Mouse (Mus musculus) T-cell, adult 2 months (primary cell): Measurements from ENCODE around the gene Efna5.

Experiments
- DNase-seq: peaks from one replicate; pipeline ENCODE4 v3.0.0; 2022; ENCODE audit warnings: low spot score

The Efna5 gene

GRCm38 (mm10) chr17:62853741-62854140 is 27.4 kb downstream of the Efna5 start:
- no peak for DNase-seq

GRCm38 (mm10) chr17:62852822-62853608 is 28.1 kb downstream of the Efna5 start:
- no peak for DNase-seq

- DNase-seq, result no peak
Measured at GRCm38 (mm10) chr17:62851268-62851667, 29.8 kb downstream of the Efna5 start.

GRCm38 (mm10) chr17:62850603-62851002 is 30.5 kb downstream of the Efna5 start:
- DNase-seq, result no peak

GRCm38 (mm10) chr17:62849676-62850075 is 31.4 kb downstream of the Efna5 start:
- no peak for DNase-seq

GRCm38 (mm10) chr17:62845656-62846055 is 35.5 kb downstream of the Efna5 start:
- DNase-seq, result no peak

- no peak for DNase-seq
Measured at GRCm38 (mm10) chr17:62844329-62844728, 36.8 kb downstream of the Efna5 start.

- no peak for DNase-seq
Measured at GRCm38 (mm10) chr17:62837336-62837735, 43.8 kb downstream of the Efna5 start.

- no peak for DNase-seq
Measured at GRCm38 (mm10) chr17:62836598-62837106, 44.5 kb downstream of the Efna5 start.

GRCm38 (mm10) chr17:62832550-62833127 is 48.5 kb downstream of the Efna5 start:
- no peak for DNase-seq

- no peak for DNase-seq
Measured at GRCm38 (mm10) chr17:62827549-62827948, 53.6 kb downstream of the Efna5 start.

GRCm38 (mm10) chr17:62821219-62821618 is 59.9 kb downstream of the Efna5 start:
- no peak for DNase-seq

GRCm38 (mm10) chr17:62819931-62820330 is 61.2 kb downstream of the Efna5 start:
- DNase-seq, result no peak

GRCm38 (mm10) chr17:62818821-62819220 is 62.3 kb downstream of the Efna5 start:
- peak; percentile 23 for DNase-seq

- no peak for DNase-seq
Measured at GRCm38 (mm10) chr17:62818337-62818736, 62.8 kb downstream of the Efna5 start.

- DNase-seq, result no peak
Measured at GRCm38 (mm10) chr17:62816879-62817278, 64.2 kb downstream of the Efna5 start.

GRCm38 (mm10) chr17:62813461-62813860 is 67.7 kb downstream of the Efna5 start:
- DNase-seq, result no peak

- DNase-seq, result no peak
Measured at GRCm38 (mm10) chr17:62807891-62808290, 73.2 kb downstream of the Efna5 start.

GRCm38 (mm10) chr17:62806646-62807045 is 74.5 kb downstream of the Efna5 start:
- no peak for DNase-seq

- DNase-seq, result no peak
Measured at GRCm38 (mm10) chr17:62802748-62803147, 78.4 kb downstream of the Efna5 start.

- no peak for DNase-seq
Measured at GRCm38 (mm10) chr17:62797272-62797671, 83.8 kb downstream of the Efna5 start.

- no peak for DNase-seq
Measured at GRCm38 (mm10) chr17:62789291-62790290, 91.5 kb downstream of the Efna5 start.
